Mouse (Mus musculus): Measurements from ENCODE around the gene Dgkb.

DNA sequence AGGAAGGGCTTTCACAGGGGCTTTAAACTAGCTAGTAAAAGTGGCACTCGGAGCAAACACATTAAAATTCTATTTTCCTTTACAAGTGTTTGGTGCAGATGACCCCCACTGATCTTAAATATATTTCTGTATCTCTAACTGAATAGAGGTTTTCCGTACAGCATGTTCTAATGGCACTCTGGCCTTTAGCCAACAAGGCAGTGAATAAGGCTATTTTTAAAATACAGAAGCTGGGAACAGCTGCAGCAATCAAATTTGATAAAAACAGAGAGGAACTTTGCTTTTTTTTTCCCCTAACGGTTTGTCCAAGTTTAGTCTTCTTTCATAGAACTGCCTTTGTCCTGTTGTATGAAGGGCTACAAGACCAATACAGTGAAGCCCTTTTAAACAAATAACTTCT is 776.5 kb downstream of the Dgkb start:
- no peak for TF ChIP-seq CTCF (IDR thresholded peaks at IDR 0.05; ENCODE audit: extremely low read depth, insufficient read depth, low read length)
- no peak for TF ChIP-seq POLR2A (IDR thresholded peaks at IDR 0.05; ENCODE audit: extremely low read depth, insufficient read depth, low read length)
